Mouse (Mus musculus) heart, embryonic 14.5 days (tissue): ENCODE results near the gene Hmgcs2. TPM values are rescaled to one million over a fixed set of nuclear protein-coding genes. Genes with fewer than 3 reads are reported as not detected.

Experiments
- ATAC-seq: fragments of 200-750 bp; cut with Nextera tagmentation; 2 replicates; pipeline ENCODE4 v1.8.0; 2017; ENCODE audit warnings: low read depth, moderate TSS enrichment; ENCODE audit not compliant: insufficient number of reproducible peaks, insufficient read depth, low FRiP score
- H3K27ac ChIP-seq, 2 experiments: fragments of 200-500 bp in 1 of 2; fragments of 300-500 bp in 1 of 2; sonication (generic) in 1 of 2; replicated peaks in 1 of 2; 2 replicates each; pipeline ENCODE4 v1.5.1; 2012 to 2014; ENCODE audit warnings: low read depth in 2 of 2, low read length in 2 of 2, control low read depth in 1 of 2, mild to moderate bottlenecking in 1 of 2, mixed read lengths in 1 of 2; ENCODE audit not compliant: control insufficient read depth in 1 of 2, insufficient read depth in 1 of 2
- H3K27me3 ChIP-seq: fragments of 300-500 bp; sonication (generic); 2 replicates; pipeline ENCODE4 v1.6.1; 2014; ENCODE audit warnings: mild to moderate bottlenecking, low read length, control low read depth; ENCODE audit not compliant: control insufficient read depth, insufficient read depth
- H3K36me3 ChIP-seq: fragments of 300-500 bp; sonication (generic); 2 replicates; pipeline ENCODE4 v1.6.1; 2014; ENCODE audit warnings: mild to moderate bottlenecking, control low read depth, low read length, mixed read lengths; ENCODE audit not compliant: control insufficient read depth, insufficient read depth
- H3K4me1 ChIP-seq, 2 experiments: fragments of 200-500 bp in 1 of 2; fragments of 300-500 bp in 1 of 2; sonication (generic) in 1 of 2; 2 replicates each; pipeline ENCODE4 v1.6.1; 2012 to 2014; ENCODE audit warnings: low read length in 2 of 2, control low read depth in 1 of 2, mixed read lengths in 1 of 2; ENCODE audit not compliant: control insufficient read depth in 2 of 2, insufficient read depth in 2 of 2
- H3K4me2 ChIP-seq: fragments of 300-500 bp; sonication (generic); 2 replicates; pipeline ENCODE4 v1.6.1; 2014; ENCODE audit warnings: mild to moderate bottlenecking, low read length
- H3K4me3 ChIP-seq, 2 experiments: fragments of 200-500 bp in 1 of 2; fragments of 300-500 bp in 1 of 2; sonication (generic) in 1 of 2; 2 replicates each; pipeline ENCODE4 v1.5.1; 2012 to 2014; ENCODE audit warnings: low read length in 2 of 2, mild to moderate bottlenecking in 2 of 2, control low read depth in 1 of 2, low read depth in 1 of 2, moderate library complexity in 1 of 2; ENCODE audit not compliant: control insufficient read depth in 1 of 2, insufficient read depth in 1 of 2
- H3K9ac ChIP-seq: fragments of 300-500 bp; sonication (generic); 2 replicates; pipeline ENCODE4 v1.6.1; 2014; ENCODE audit warnings: mild to moderate bottlenecking, low read length
- H3K9me3 ChIP-seq: fragments of 300-500 bp; sonication (generic); 2 replicates; pipeline ENCODE4 v1.6.1; 2016; ENCODE audit warnings: low read length, control low read depth; ENCODE audit not compliant: control insufficient read depth
- WGBS: fragments of 180-500 bp; shearing (Covaris S2); extraction: QIAGEN DNeasy Blood & Tissue Kit; methylation state at CpG from one replicate; pipeline ENCODE4 v1.1.7; 2014; 5-methylcytosine and 5-hydroxymethylcytosine counted together
- polyA plus RNA-seq: library from polyadenylated mRNA; unstranded; fragments of >200 nt; fragmentation: Nextera tagmentation; extraction: Ambion mirVana; gene quantifications from 2 replicates; pipeline ENCODE4 v1.2.1, GENCODE M21; 2014

Hmgcs2 gene
- polyA plus RNA-seq, 1 experiment from 2014 or later = 14.0 TPM

GRCm38 (mm10) chr3:98319190-98319589 lies 39.0 kb downstream of the Hmgcs2 start:
- 69% methylated on average over 2 of the region's 2 CpGs for WGBS
- H3K9ac ChIP-seq = no peak overlapping the region
- H3K27me3 ChIP-seq = no peaks in the 10 kb centered on the region
- H3K4me2 ChIP-seq = no peak overlapping the region
- peaks cover 35% of the 10 kb centered on the region; the same call in 1 of the 2 replicates for H3K36me3 ChIP-seq
- no peak for ATAC-seq
- H3K9me3 ChIP-seq = no peaks in the 10 kb centered on the region
- H3K4me1 ChIP-seq = peaks cover 3 to 4% of the 10 kb centered on the region in 2 experiments; a peak in 1 of 4 replicates
- H3K27ac ChIP-seq = 0 out of 4 replicates have a peak overlapping the region, but pooled peaks of 1 of the 2 experiments have one; percentile 8
- no peak overlapping the region for H3K4me3 ChIP-seq

- ATAC-seq = no peak
- Histone ChIP-seq H3K4me3 (no peak overlapping the region), H3K9me3 (no peaks in the 10 kb centered on the region), H3K4me1 (peaks cover 3 to 4% of the 10 kb centered on the region in 2 experiments; a peak in 1 of 4 replicates), H3K4me2 (no peak overlapping the region), H3K27me3 (no peaks in the 10 kb centered on the region), H3K27ac (no peak overlapping the region), H3K36me3 (peaks cover 58% of the 10 kb centered on the region), H3K9ac (no peak overlapping the region)
- WGBS = 90% methylated on average over 5 of the region's 5 CpGs
Observed at GRCm38 (mm10) chr3:98322209-98322608, 42.0 kb downstream of the Hmgcs2 start.

- ATAC-seq = no peak
- H3K27ac ChIP-seq = no peak overlapping the region
- 54% methylated on average over 9 of the region's 9 CpGs for WGBS
- H3K9me3 ChIP-seq = no peaks in the 10 kb centered on the region
- H3K4me3 ChIP-seq = no peak overlapping the region
- no peaks in the 10 kb centered on the region for H3K27me3 ChIP-seq
- no peak overlapping the region for H3K9ac ChIP-seq
- H3K4me1 ChIP-seq = 0 out of 4 replicates have a peak, but pooled peaks cover 0 to under 1% of the 10 kb centered on the region in 2 experiments
- peaks cover 65% of the 10 kb centered on the region for H3K36me3 ChIP-seq
- no peak overlapping the region for H3K4me2 ChIP-seq
Observed at GRCm38 (mm10) chr3:98324235-98324634, 44.0 kb downstream of the Hmgcs2 start.

- Histone ChIP-seq H3K4me1 (peaks cover 6 to 7% of the 10 kb centered on the region in 2 experiments), H3K9ac (no peak overlapping the region), H3K4me2 (no peak overlapping the region), H3K9me3 (no peaks in the 10 kb centered on the region), H3K27ac (no peak overlapping the region), H3K27me3 (no peaks in the 10 kb centered on the region), H3K36me3 (peaks cover 20% of the 10 kb centered on the region), H3K4me3 (no peak overlapping the region)
- no peak for ATAC-seq
- 82% methylated on average over 2 of the region's 2 CpGs for WGBS
Observed at GRCm38 (mm10) chr3:98334010-98334409, 53.8 kb downstream of the Hmgcs2 start.

GRCm38 (mm10) chr3:98335331-98335730 lies 55.1 kb downstream of the Hmgcs2 start:
- no peak overlapping the region for H3K9ac ChIP-seq
- H3K9me3 ChIP-seq = no peaks in the 10 kb centered on the region
- H3K27me3 ChIP-seq = no peaks in the 10 kb centered on the region
- no peak overlapping the region for H3K27ac ChIP-seq
- H3K4me3 ChIP-seq = no peak overlapping the region
- H3K36me3 ChIP-seq = peaks cover 14% of the 10 kb centered on the region
- ATAC-seq = no peak
- H3K4me1 ChIP-seq = peaks cover 6 to 7% of the 10 kb centered on the region in 2 experiments
- H3K4me2 ChIP-seq = no peak overlapping the region

- Histone ChIP-seq H3K4me2 (no peak overlapping the region), H3K27ac (no peak overlapping the region), H3K36me3 (peaks cover 14% of the 10 kb centered on the region), H3K4me3 (no peak overlapping the region), H3K27me3 (no peaks in the 10 kb centered on the region), H3K4me1 (peaks cover 6 to 7% of the 10 kb centered on the region in 2 experiments), H3K9ac (no peak overlapping the region), H3K9me3 (no peaks in the 10 kb centered on the region)
- ATAC-seq = no peak
- WGBS = 72% methylated on average over 7 of the region's 7 CpGs
Observed at GRCm38 (mm10) chr3:98335886-98336285, 55.7 kb downstream of the Hmgcs2 start.

GRCm38 (mm10) chr3:98336661-98337654 lies 56.7 kb downstream of the Hmgcs2 start:
- H3K36me3 ChIP-seq = peaks cover 11% of the 10 kb centered on the region
- no peaks in the 10 kb centered on the region for H3K27me3 ChIP-seq
- WGBS = 88% methylated on average over 22 of the region's 22 CpGs
- H3K4me3 ChIP-seq = no peak overlapping the region
- H3K4me2 ChIP-seq = no peak overlapping the region
- no peak for ATAC-seq
- no peaks in the 10 kb centered on the region for H3K9me3 ChIP-seq
- no peak overlapping the region for H3K9ac ChIP-seq
- no peak overlapping the region for H3K27ac ChIP-seq
- H3K4me1 ChIP-seq = peaks cover 6 to 7% of the 10 kb centered on the region in 2 experiments
